Mouse (Mus musculus) limb, embryonic 12.5 days (tissue): ENCODE results near the gene Bbs9. TPM values are rescaled to one million over a fixed set of nuclear protein-coding genes. Genes with fewer than 3 reads are reported as not detected.

Experiments
- ATAC-seq: fragments of 200-750 bp; cut with Nextera tagmentation; 2 replicates; pipeline ENCODE4 v1.8.0; 2017; ENCODE audit warnings: low read depth, moderate TSS enrichment; ENCODE audit not compliant: insufficient number of reproducible peaks, insufficient read depth, low FRiP score, low TSS enrichment
- H3K27ac ChIP-seq: fragments of 300-500 bp; sonication (generic); 2 replicates; pipeline ENCODE4 v1.5.1; 2016; ENCODE audit warnings: mild to moderate bottlenecking, moderate library complexity
- H3K27me3 ChIP-seq: fragments of 300-500 bp; sonication (generic); 2 replicates; pipeline ENCODE4 v1.6.1; 2016; ENCODE audit warnings: mild to moderate bottlenecking, moderate library complexity
- H3K36me3 ChIP-seq: fragments of 300-500 bp; sonication (generic); 2 replicates; pipeline ENCODE4 v1.6.1; 2016; ENCODE audit warnings: mild to moderate bottlenecking, moderate library complexity
- H3K4me1 ChIP-seq: fragments of 300-500 bp; sonication (generic); replicated peaks from 2 replicates; pipeline ENCODE4 v1.6.1; 2016
- H3K4me2 ChIP-seq: fragments of 300-500 bp; sonication (generic); 2 replicates; pipeline ENCODE4 v1.6.1; 2016; ENCODE audit warnings: mild to moderate bottlenecking, moderate library complexity
- H3K4me3 ChIP-seq: fragments of 300-500 bp; sonication (generic); replicated peaks from 2 replicates; pipeline ENCODE4 v1.5.1; 2016; ENCODE audit warnings: mild to moderate bottlenecking
- H3K9ac ChIP-seq: fragments of 300-500 bp; sonication (generic); replicated peaks from 2 replicates; pipeline ENCODE4 v1.6.1; 2016; ENCODE audit warnings: mild to moderate bottlenecking, moderate library complexity
- H3K9me3 ChIP-seq: fragments of 300-500 bp; sonication (generic); 2 replicates; pipeline ENCODE4 v1.6.1; 2016; ENCODE audit warnings: mild to moderate bottlenecking, moderate library complexity
- WGBS: fragments of 180-500 bp; shearing (Covaris S2); methylation state at CpG from one replicate; pipeline ENCODE4 v1.1.7; 2016; 5-methylcytosine and 5-hydroxymethylcytosine counted together
- polyA plus RNA-seq: library from polyadenylated mRNA; unstranded; fragments of >200 nt; fragmentation: Nextera tagmentation; extraction: Ambion mirVana; gene quantifications from 2 replicates; pipeline ENCODE4 v1.2.1, GENCODE M21; 2016

The Bbs9 gene
- polyA plus RNA-seq, 1 experiment from 2014 or later, result 18.1 TPM

DNA sequence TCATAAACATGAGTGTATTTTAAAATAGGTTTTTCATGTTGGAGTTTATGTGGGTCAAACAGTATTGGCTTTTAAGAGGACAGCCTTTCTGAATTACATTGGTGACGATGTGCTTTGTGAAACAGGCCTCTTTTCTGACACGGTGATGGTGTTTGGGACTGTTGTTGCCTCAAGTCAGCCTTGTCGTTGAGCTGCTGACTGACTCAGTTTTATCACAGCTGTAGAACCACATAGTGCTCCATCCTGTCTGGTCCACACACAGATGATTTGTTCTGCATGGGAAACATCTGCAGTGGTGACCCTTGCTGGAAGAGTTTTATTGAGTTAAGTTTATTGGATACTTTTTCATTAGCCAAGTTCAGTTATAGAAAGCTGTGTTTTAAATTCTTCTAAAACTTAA, 283.0 kb downstream of the Bbs9 start:
- Histone ChIP-seq H3K27me3 (peaks cover 6% of the 10 kb centered on the region; the same call in 1 of the 2 replicates), H3K36me3 (no peaks in the 10 kb centered on the region), H3K4me3 (no peak overlapping the region), H3K27ac (no peak overlapping the region), H3K9me3 (no peaks in the 10 kb centered on the region), H3K9ac (no peak overlapping the region), H3K4me1 (peaks cover 38% of the 10 kb centered on the region), H3K4me2 (no peak overlapping the region)
- WGBS, result 34% methylated on average over 3 of the region's 3 CpGs
- no peak for ATAC-seq

DNA sequence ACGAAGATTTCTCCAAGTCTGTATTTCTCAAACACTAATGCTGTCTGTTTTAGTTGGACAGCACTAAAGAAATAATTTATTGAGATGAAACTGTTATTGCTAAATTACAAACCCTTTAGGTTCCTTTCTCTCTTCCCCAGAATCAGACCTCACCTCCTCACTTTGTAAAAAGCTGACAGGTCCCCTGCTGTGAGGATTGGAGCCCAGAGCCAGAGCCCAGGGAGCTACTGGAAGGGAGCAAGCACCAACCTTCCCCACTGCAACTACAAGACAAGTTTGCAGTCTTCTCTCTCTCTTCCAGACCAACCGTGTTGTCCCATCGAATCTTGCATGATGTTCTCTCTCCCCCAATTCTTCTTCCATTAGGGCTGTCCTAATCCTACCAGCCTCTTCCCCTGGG, 283.7 kb downstream of the Bbs9 start:
- 57% methylated on average over 3 of the region's 3 CpGs for WGBS

GRCm38 (mm10) chr9:22760376-22760775, 284.9 kb downstream of the Bbs9 start:
- ATAC-seq, result no peak
- peaks cover 23% of the 10 kb centered on the region; the same call in 1 of the 2 replicates for H3K4me1 ChIP-seq
- no peaks in the 10 kb centered on the region for H3K36me3 ChIP-seq
- H3K4me3 ChIP-seq, result no peak overlapping the region
- no peak overlapping the region for H3K27ac ChIP-seq
- WGBS, result 83% methylated on average over 4 of the region's 4 CpGs
- peaks cover 4% of the 10 kb centered on the region; the same call in 1 of the 2 replicates for H3K27me3 ChIP-seq
- H3K9me3 ChIP-seq, result no peaks in the 10 kb centered on the region
- no peak overlapping the region for H3K4me2 ChIP-seq
- H3K9ac ChIP-seq, result no peak overlapping the region

More for the DNA sequence above, 283.7 kb downstream of the Bbs9 start:
- Histone ChIP-seq H3K4me3 (no peak overlapping the region), H3K4me2 (no peak overlapping the region), H3K27me3 (peaks cover 4% of the 10 kb centered on the region; the same call in 1 of the 2 replicates), H3K9me3 (no peaks in the 10 kb centered on the region), H3K36me3 (no peaks in the 10 kb centered on the region), H3K27ac (no peak overlapping the region), H3K4me1 (peaks cover 32% of the 10 kb centered on the region), H3K9ac (no peak overlapping the region)
- no peak for ATAC-seq

DNA sequence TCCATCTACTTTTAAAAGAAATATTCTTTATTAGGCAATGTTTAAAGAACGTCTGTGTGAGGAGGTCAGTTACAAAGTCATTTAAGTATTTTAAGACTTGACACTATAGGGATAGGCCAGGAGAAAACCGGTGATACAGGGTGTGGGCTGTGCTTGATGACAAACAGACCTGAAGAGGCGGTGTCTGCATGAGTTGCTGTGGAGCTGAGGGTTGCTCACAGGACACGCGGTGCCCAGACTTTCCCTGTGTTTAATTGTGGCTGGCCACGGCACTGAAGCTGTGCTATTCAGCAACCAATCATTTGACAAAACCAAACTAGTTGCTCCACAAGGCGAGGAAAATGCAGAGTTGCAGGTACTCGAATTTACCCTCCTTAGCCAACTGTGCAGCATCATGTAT, 286.0 kb downstream of the Bbs9 start:
- Histone ChIP-seq H3K4me1 (peaks cover 19% of the 10 kb centered on the region; the same call in 1 of the 2 replicates), H3K4me2 (no peak overlapping the region), H3K9ac (no peak overlapping the region), H3K27me3 (no peaks in the 10 kb centered on the region), H3K9me3 (no peaks in the 10 kb centered on the region), H3K27ac (no peak overlapping the region), H3K4me3 (no peak overlapping the region), H3K36me3 (no peaks in the 10 kb centered on the region)
- 60% methylated on average over 8 of the region's 8 CpGs for WGBS
- ATAC-seq, result no peak; the same call in 1 of the 2 replicates

DNA sequence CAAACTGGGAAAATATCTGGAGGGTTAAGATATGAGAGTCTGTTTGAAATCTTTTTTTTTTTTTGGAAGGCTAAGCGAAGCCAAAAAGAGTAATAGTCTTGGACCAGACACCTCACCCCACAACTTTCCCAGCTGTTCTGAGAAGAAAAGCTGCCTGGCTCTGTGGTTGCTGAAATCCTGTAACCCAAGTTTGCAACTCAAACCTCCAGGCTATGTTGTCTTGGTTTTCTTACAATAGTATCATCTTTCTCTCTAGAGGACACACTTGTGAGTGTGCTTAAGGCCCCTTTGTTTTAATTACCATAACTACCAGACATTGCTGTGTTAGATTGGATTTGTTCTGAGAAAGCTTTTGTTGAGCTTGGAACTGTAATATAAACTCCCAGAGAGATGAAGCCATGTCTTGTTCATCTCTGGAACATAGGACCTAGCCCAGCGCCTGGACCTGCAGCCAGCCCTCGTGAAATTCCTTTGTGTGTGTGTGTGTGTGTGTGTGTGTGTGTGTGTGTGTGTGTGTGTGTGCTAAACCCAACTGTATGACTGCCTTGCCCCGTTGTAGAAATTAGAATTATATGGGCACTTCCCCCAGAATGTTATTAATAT, 290.2 kb downstream of the Bbs9 start:
- 0 out of 2 replicates have a peak, but pooled peaks have one; percentile 20 for ATAC-seq
- H3K27me3 ChIP-seq, result no peaks in the 10 kb centered on the region
- no peak overlapping the region for H3K4me3 ChIP-seq
- H3K4me1 ChIP-seq, result peaks cover 5% of the 10 kb centered on the region; the same call in 1 of the 2 replicates
- no peak overlapping the region for H3K4me2 ChIP-seq
- H3K9me3 ChIP-seq, result no peaks in the 10 kb centered on the region
- H3K27ac ChIP-seq, result no peak overlapping the region
- H3K36me3 ChIP-seq, result no peaks in the 10 kb centered on the region
- WGBS, result 57% methylated on average over 4 of the region's 4 CpGs
- H3K9ac ChIP-seq, result no peak overlapping the region

- Histone ChIP-seq H3K4me3 (no peak overlapping the region), H3K9me3 (no peaks in the 10 kb centered on the region), H3K4me1 (no peaks in the 10 kb centered on the region; the same call in 1 of the 2 replicates), H3K4me2 (no peak overlapping the region), H3K9ac (no peak overlapping the region), H3K27ac (no peak overlapping the region), H3K36me3 (no peaks in the 10 kb centered on the region), H3K27me3 (no peaks in the 10 kb centered on the region)
- no peak for ATAC-seq
- WGBS, result 79% methylated on average over 5 of the region's 5 CpGs
These were observed 291.6 kb downstream of the Bbs9 start for GRCm38 (mm10) chr9:22767154-22767553.

DNA sequence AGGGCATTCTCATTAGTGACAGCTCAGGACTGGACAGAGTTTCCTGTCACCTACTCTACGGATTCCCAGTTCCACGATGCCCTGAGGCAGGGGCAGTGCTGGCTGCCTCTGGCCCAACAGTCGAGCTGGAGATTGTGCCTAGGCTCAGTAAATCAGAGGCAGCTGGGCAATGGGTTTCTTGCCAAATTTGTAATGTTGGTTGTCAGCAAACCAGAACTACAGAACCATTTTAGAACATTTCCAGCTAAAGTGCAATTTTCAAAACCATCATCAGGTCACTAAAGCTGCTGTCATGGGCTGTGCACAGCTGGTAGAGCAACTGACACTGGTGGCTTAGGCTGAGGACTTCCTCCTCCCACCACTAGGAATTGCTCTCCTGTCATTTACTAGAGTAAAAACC, 292.3 kb downstream of the Bbs9 start:
- 31% methylated on average over 3 of the region's 3 CpGs for WGBS
- ATAC-seq, result no peak
- Histone ChIP-seq H3K27me3 (no peaks in the 10 kb centered on the region), H3K4me3 (no peak overlapping the region), H3K9ac (no peak overlapping the region), H3K9me3 (no peaks in the 10 kb centered on the region), H3K27ac (no peak overlapping the region), H3K4me1 (no peaks in the 10 kb centered on the region; the same call in 1 of the 2 replicates), H3K4me2 (no peak overlapping the region), H3K36me3 (no peaks in the 10 kb centered on the region)

DNA sequence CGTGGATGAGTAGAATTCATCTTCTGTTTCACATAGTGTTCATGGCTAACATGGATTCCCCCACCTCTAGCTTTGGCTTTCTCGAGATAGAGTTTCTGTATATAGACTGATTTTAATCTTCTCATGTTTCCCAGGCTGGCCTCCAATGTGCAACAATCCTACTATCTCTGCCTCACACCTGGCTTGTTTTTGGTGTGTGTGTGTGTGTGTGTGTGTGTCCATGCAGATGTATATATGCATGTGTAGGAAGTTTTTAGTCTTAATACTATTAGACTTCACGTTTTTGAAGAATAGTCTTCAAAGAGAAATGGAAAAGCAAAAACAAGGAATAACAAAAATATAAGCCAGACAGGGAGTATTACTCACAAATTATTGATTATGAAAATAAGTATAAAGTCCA, 296.3 kb downstream of the Bbs9 start:
- ATAC-seq, result no peak
- H3K4me3 ChIP-seq, result no peak overlapping the region
- no peaks in the 10 kb centered on the region; the same call in 1 of the 2 replicates for H3K4me1 ChIP-seq
- H3K4me2 ChIP-seq, result no peak overlapping the region
- H3K9me3 ChIP-seq, result no peaks in the 10 kb centered on the region
- no peak overlapping the region for H3K9ac ChIP-seq
- no peaks in the 10 kb centered on the region for H3K36me3 ChIP-seq
- no peak overlapping the region for H3K27ac ChIP-seq
- WGBS, result 89% methylated on average over 3 of the region's 3 CpGs
- no peaks in the 10 kb centered on the region for H3K27me3 ChIP-seq

DNA sequence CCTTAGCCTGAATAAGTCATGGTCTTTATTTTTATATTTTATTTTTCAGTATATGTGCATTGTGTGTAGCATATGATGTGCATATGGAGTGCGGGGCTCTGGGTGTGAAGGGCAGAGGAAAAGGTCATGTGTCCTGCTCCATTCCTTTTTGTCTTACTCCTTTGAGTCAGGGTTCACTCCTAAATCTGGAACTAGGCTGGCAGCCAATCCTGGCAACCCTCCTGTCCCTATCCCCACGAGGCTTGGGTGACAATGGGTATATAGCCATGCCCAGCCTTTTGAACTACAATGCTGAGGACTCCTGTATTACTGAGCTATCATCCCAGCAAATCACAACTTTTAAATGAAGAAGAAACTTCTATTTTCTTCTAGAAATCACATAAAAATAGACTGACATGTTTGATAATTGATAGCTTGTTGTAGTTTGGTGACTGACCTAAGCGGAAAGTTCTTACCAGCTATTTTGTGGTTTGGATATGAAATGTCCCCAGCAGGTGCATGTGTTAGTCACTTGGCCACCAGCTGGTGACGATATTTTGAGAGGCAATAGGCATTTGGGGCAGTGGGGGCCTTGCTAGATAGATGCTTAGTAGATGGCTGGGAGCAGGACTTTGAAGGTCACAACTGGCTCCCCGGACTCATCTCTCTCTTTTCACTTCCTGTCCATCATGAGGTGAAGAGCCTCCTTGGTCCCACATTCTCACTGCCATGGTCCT, 300.9 kb downstream of the Bbs9 start:
- no peaks in the 10 kb centered on the region for H3K36me3 ChIP-seq
- no peak overlapping the region for H3K27ac ChIP-seq
- H3K4me3 ChIP-seq, result no peak overlapping the region
- no peak overlapping the region for H3K4me2 ChIP-seq
- H3K9ac ChIP-seq, result no peak overlapping the region
- H3K9me3 ChIP-seq, result no peaks in the 10 kb centered on the region
- H3K27me3 ChIP-seq, result no peaks in the 10 kb centered on the region
- ATAC-seq, result no peak
- no peaks in the 10 kb centered on the region for H3K4me1 ChIP-seq
- 86% methylated on average over 5 of the region's 5 CpGs for WGBS

- Histone ChIP-seq H3K4me2 (no peak overlapping the region), H3K9me3 (no peaks in the 10 kb centered on the region), H3K36me3 (no peaks in the 10 kb centered on the region), H3K9ac (no peak overlapping the region), H3K4me3 (no peak overlapping the region), H3K27ac (no peak overlapping the region), H3K4me1 (no peaks in the 10 kb centered on the region), H3K27me3 (no peaks in the 10 kb centered on the region)
- no peak for ATAC-seq
- WGBS, result 87% methylated on average over 7 of the region's 7 CpGs
These were observed 301.9 kb downstream of the Bbs9 start for GRCm38 (mm10) chr9:22777425-22777824.

GRCm38 (mm10) chr9:22779631-22780030, 304.1 kb downstream of the Bbs9 start:
- 84% methylated on average over 6 of the region's 6 CpGs for WGBS
- H3K4me2 ChIP-seq, result no peak overlapping the region

More at GRCm38 (mm10) chr9:22779631-22780030, 304.1 kb downstream of the Bbs9 start:
- Histone ChIP-seq H3K27ac (no peak overlapping the region), H3K36me3 (no peaks in the 10 kb centered on the region), H3K9me3 (no peaks in the 10 kb centered on the region), H3K4me1 (no peaks in the 10 kb centered on the region), H3K27me3 (no peaks in the 10 kb centered on the region), H3K9ac (no peak overlapping the region), H3K4me3 (no peak overlapping the region)
- no peak for ATAC-seq
